Mouse (Mus musculus) brown adipose tissue, adult 24 weeks (tissue): Measurements from ENCODE around the gene Nfkbie. TPM values are rescaled to one million over a fixed set of nuclear protein-coding genes. Genes with fewer than 3 reads are reported as not detected.
A peak's percentile ranks its signal among the peaks of the same experiment; 100 is the strongest.

Experiments
- H3K27ac ChIP-seq: fragments of 200-500 bp; replicated peaks from 2 replicates; pipeline ENCODE4 v1.5.1; 2012; ENCODE audit warnings: low read depth, mild to moderate bottlenecking, low read length
- H3K4me1 ChIP-seq: fragments of 200-500 bp; 2 replicates; pipeline ENCODE4 v1.6.1; 2012; ENCODE audit warnings: low read length, mixed read lengths; ENCODE audit not compliant: control insufficient read depth, insufficient read depth, insufficient read length
- H3K4me3 ChIP-seq: fragments of 200-500 bp; 2 replicates; pipeline ENCODE4 v1.5.1; 2012; ENCODE audit warnings: low read depth, mild to moderate bottlenecking, low read length, moderate library complexity; ENCODE audit not compliant: insufficient read depth
- polyA plus RNA-seq: library from polyadenylated mRNA; stranded (reverse); fragments of >200 nt; gene quantifications from 2 replicates; pipeline ENCODE4 v1.2.4, GENCODE M21; 2012; ENCODE audit not compliant: missing spikeins, insufficient read depth, insufficient read length

The Nfkbie gene
- polyA plus RNA-seq, 1 experiment: 1.4 TPM

- Histone ChIP-seq H3K4me3 (peak overlapping the region; percentile 76), H3K27ac (no peak overlapping the region), H3K4me1 (no peaks in the 10 kb centered on the region)
Observed at GRCm38 (mm10) chr17:45564531-45565084, 9.1 kb downstream of the Nfkbie start.

GRCm38 (mm10) chr17:45565103-45565502 lies 9.6 kb downstream of the Nfkbie start:
- Histone ChIP-seq H3K4me1 (no peaks in the 10 kb centered on the region), H3K4me3 (peak overlapping the region; percentile 76), H3K27ac (no peak overlapping the region)

- no peaks in the 10 kb centered on the region for H3K4me1 ChIP-seq
- H3K27ac ChIP-seq: no peak overlapping the region
- H3K4me3 ChIP-seq: no peak overlapping the region
Observed at GRCm38 (mm10) chr17:45566031-45566359, 10.5 kb downstream of the Nfkbie start.

GRCm38 (mm10) chr17:45566360-45567161 lies 11.1 kb downstream of the Nfkbie start:
- Histone ChIP-seq H3K4me1 (no peaks in the 10 kb centered on the region), H3K27ac (no peak overlapping the region), H3K4me3 (no peak overlapping the region)

GRCm38 (mm10) chr17:45567162-45567601 lies 11.7 kb downstream of the Nfkbie start:
- Histone ChIP-seq H3K4me1 (no peaks in the 10 kb centered on the region), H3K27ac (no peak overlapping the region)

GRCm38 (mm10) chr17:45568990-45569389 lies 13.5 kb downstream of the Nfkbie start:
- H3K4me1 ChIP-seq: no peaks in the 10 kb centered on the region
- H3K27ac ChIP-seq: no peak overlapping the region
- H3K4me3 ChIP-seq: no peak overlapping the region

More at GRCm38 (mm10) chr17:45567162-45567601, 11.7 kb downstream of the Nfkbie start:
- H3K4me3 ChIP-seq: no peak overlapping the region

- peaks cover 4% of the 10 kb centered on the region; the same call in 1 of the 2 replicates for H3K4me1 ChIP-seq
- H3K27ac ChIP-seq: no peak overlapping the region
- no peak overlapping the region for H3K4me3 ChIP-seq
Observed at GRCm38 (mm10) chr17:45569999-45570398, 14.5 kb downstream of the Nfkbie start.

- Histone ChIP-seq H3K4me3 (peak overlapping the region; percentile 98), H3K4me1 (peaks cover 4% of the 10 kb centered on the region; the same call in 1 of the 2 replicates), H3K27ac (peak overlapping the region; percentile 99)
Observed at GRCm38 (mm10) chr17:45572103-45573086, 16.9 kb downstream of the Nfkbie start.

- Histone ChIP-seq H3K4me1 (peaks cover 4% of the 10 kb centered on the region; the same call in 1 of the 2 replicates), H3K27ac (peak within 1 kb of the TSS; percentile 100)
Observed at GRCm38 (mm10) chr17:45573087-45573779, 17.7 kb downstream of the Nfkbie start, which contains the start of gene Hsp90ab1. Gene Hsp90ab1 (minus strand): TSS chr17:45573271.

GRCm38 (mm10) chr17:45573780-45574123 lies 18.2 kb downstream of the Nfkbie start:
- peak overlapping the region; percentile 100 for H3K27ac ChIP-seq
- H3K4me1 ChIP-seq: peaks cover 4% of the 10 kb centered on the region; the same call in 1 of the 2 replicates
- H3K4me3 ChIP-seq: peak overlapping the region; percentile 98

More at GRCm38 (mm10) chr17:45573087-45573779, 17.7 kb downstream of the Nfkbie start, which contains the start of gene Hsp90ab1:
- H3K4me3 ChIP-seq: peak within 1 kb of the TSS; percentile 98

GRCm38 (mm10) chr17:45574129-45574761 lies 18.7 kb downstream of the Nfkbie start:
- peak overlapping the region; percentile 100 for H3K27ac ChIP-seq
- peak overlapping the region; percentile 98 for H3K4me3 ChIP-seq
- peaks cover 4% of the 10 kb centered on the region; the same call in 1 of the 2 replicates for H3K4me1 ChIP-seq

- no peak overlapping the region for H3K27ac ChIP-seq
Observed at GRCm38 (mm10) chr17:45575123-45575897, 19.8 kb downstream of the Nfkbie start.

GRCm38 (mm10) chr17:45578242-45578641 lies 22.7 kb downstream of the Nfkbie start:
- H3K4me1 ChIP-seq: peaks cover 10% of the 10 kb centered on the region
- no peak overlapping the region for H3K27ac ChIP-seq
- no peak overlapping the region for H3K4me3 ChIP-seq

More at GRCm38 (mm10) chr17:45575123-45575897, 19.8 kb downstream of the Nfkbie start:
- Histone ChIP-seq H3K4me3 (no peak overlapping the region), H3K4me1 (peaks cover 4% of the 10 kb centered on the region; the same call in 1 of the 2 replicates)
